Mouse (Mus musculus) layer of hippocampus, postnatal 25 days (tissue): ENCODE results near the gene Prr23a2. TPM values are rescaled to one million over a fixed set of nuclear protein-coding genes. Genes with fewer than 3 reads are reported as not detected.

Source experiments
- DNase-seq, 2 experiments: peaks; one replicate each; pipeline ENCODE4 v3.0.0; 2022; ENCODE audit warnings: mixed read lengths in 2 of 2, low spot score in 1 of 2; ENCODE audit errors: extremely low spot score in 1 of 2
- total RNA-seq, 2 experiments: library from RNA; stranded (reverse); gene quantifications; 2 replicates each; pipeline ENCODE4 v1.2.3; 2021

Gene Prr23a2
- total RNA-seq = not detected

- no peak for DNase-seq
Observed at GRCm38 (mm10) chr9:98856210-98856609, at the start of gene Prr23a2. Gene Prr23a2, plus strand, starts transcription at chr9:98856494.

- DNase-seq = no peak
Observed at GRCm38 (mm10) chr9:98807631-98808030, 48.7 kb upstream of the Prr23a2 start.

- DNase-seq = peak in 1 of 2 experiments; percentile 68
Observed at GRCm38 (mm10) chr9:98809526-98809925, 46.8 kb upstream of the Prr23a2 start.

GRCm38 (mm10) chr9:98816066-98816465 is 40.2 kb upstream of the Prr23a2 start:
- no peak for DNase-seq

GRCm38 (mm10) chr9:98817592-98817991 is 38.7 kb upstream of the Prr23a2 start:
- no peak for DNase-seq

- DNase-seq = no peak
Observed at GRCm38 (mm10) chr9:98818971-98819370, 37.3 kb upstream of the Prr23a2 start.

- DNase-seq = no peak
Observed at GRCm38 (mm10) chr9:98819481-98819880, 36.8 kb upstream of the Prr23a2 start.

GRCm38 (mm10) chr9:98820461-98820860 is 35.8 kb upstream of the Prr23a2 start:
- no peak for DNase-seq

GRCm38 (mm10) chr9:98821067-98821466 is 35.2 kb upstream of the Prr23a2 start:
- no peak for DNase-seq

- DNase-seq = no peak
Observed at GRCm38 (mm10) chr9:98823805-98824204, 32.5 kb upstream of the Prr23a2 start.

GRCm38 (mm10) chr9:98829508-98829907 is 26.8 kb upstream of the Prr23a2 start:
- DNase-seq = no peak

- no peak for DNase-seq
Observed at GRCm38 (mm10) chr9:98837537-98838074, 18.7 kb upstream of the Prr23a2 start.

GRCm38 (mm10) chr9:98842117-98842516 is 14.2 kb upstream of the Prr23a2 start, which contains the start of gene Prr23a1:
Gene Prr23a1, plus strand, starts transcription at chr9:98842503.
- no peak for DNase-seq

GRCm38 (mm10) chr9:98863463-98863862 is 7.2 kb downstream of the Prr23a2 start:
- DNase-seq = no peak

GRCm38 (mm10) chr9:98864571-98864970 is 8.3 kb downstream of the Prr23a2 start, which contains the start of gene Prr23a3:
Gene Prr23a3, plus strand, starts transcription at chr9:98864767.
- DNase-seq = no peak

GRCm38 (mm10) chr9:98901486-98901885 is 45.2 kb downstream of the Prr23a2 start:
- DNase-seq = no peak

GRCm38 (mm10) chr9:98902819-98903218 is 46.5 kb downstream of the Prr23a2 start, which contains the start of gene 7420426K07Rik:
Gene 7420426K07Rik, plus strand, starts transcription at chr9:98903119.
- no peak for DNase-seq

Other genes starting within 250 kb of the Prr23a2 start
- gene Prr23a1, start 14.0 kb upstream of the Prr23a2 start, total RNA-seq = not detected
- gene Prr23a3, start 8.3 kb downstream of the Prr23a2 start, total RNA-seq = not detected
- gene 7420426K07Rik, start 46.6 kb downstream of the Prr23a2 start, total RNA-seq = not detected
- under 1 TPM; 0.81 to 0.82 TPM for gene Foxl2, start 98.8 kb downstream of the Prr23a2 start, total RNA-seq
- gene Faim, start 129.9 kb downstream of the Prr23a2 start, total RNA-seq = 10 to 100 TPM; 55.0 to 60.5 TPM
- gene Gm1123, start 179.2 kb downstream of the Prr23a2 start, total RNA-seq = under 1 TPM in 1 of 2 experiments, not detected in 1; 0.40 TPM